Mouse (Mus musculus) heart, embryonic 12.5 days (tissue): ENCODE measurements around the gene Pramel7. TPM values are rescaled to one million over a fixed set of nuclear protein-coding genes. Genes with fewer than 3 reads are reported as not detected.
A peak's percentile ranks its signal among the peaks of the same experiment; 100 is the strongest.
"Not testable (repeated sequence)": the region's sequence is repeated elsewhere in the genome, so short reads cannot be mapped to it uniquely, and the experiment has no call there.

ENCODE experiments used
- ATAC-seq: fragments of 200-750 bp; cut with Nextera tagmentation; 2 replicates; pipeline ENCODE4 v1.8.0; 2017; ENCODE audit warnings: moderate TSS enrichment, moderate library complexity; ENCODE audit not compliant: insufficient number of reproducible peaks, low FRiP score
- H3K27ac ChIP-seq: fragments of 300-500 bp; sonication (generic); 2 replicates; pipeline ENCODE4 v1.5.1; 2016; ENCODE audit warnings: mild to moderate bottlenecking, moderate library complexity; ENCODE audit not compliant: poor library complexity, severe bottlenecking
- H3K27me3 ChIP-seq: fragments of 300-500 bp; sonication (generic); replicated peaks from 2 replicates; pipeline ENCODE4 v1.6.1; 2016; ENCODE audit warnings: mild to moderate bottlenecking, moderate library complexity
- H3K36me3 ChIP-seq: fragments of 300-500 bp; sonication (generic); 2 replicates; pipeline ENCODE4 v1.6.1; 2016; ENCODE audit warnings: mild to moderate bottlenecking, moderate library complexity
- H3K4me1 ChIP-seq: fragments of 300-500 bp; sonication (generic); replicated peaks from 2 replicates; pipeline ENCODE4 v1.6.1; 2016; ENCODE audit warnings: mild to moderate bottlenecking
- H3K4me2 ChIP-seq: fragments of 300-500 bp; sonication (generic); 2 replicates; pipeline ENCODE4 v1.6.1; 2016; ENCODE audit warnings: mild to moderate bottlenecking, moderate library complexity
- H3K4me3 ChIP-seq: fragments of 300-500 bp; sonication (generic); 2 replicates; pipeline ENCODE4 v1.5.1; 2016; ENCODE audit warnings: mild to moderate bottlenecking
- H3K9ac ChIP-seq: fragments of 300-500 bp; sonication (generic); 2 replicates; pipeline ENCODE4 v1.6.1; 2016; ENCODE audit warnings: mild to moderate bottlenecking, moderate library complexity
- H3K9me3 ChIP-seq: fragments of 300-500 bp; sonication (generic); replicated peaks from 2 replicates; pipeline ENCODE4 v1.6.1; 2016; ENCODE audit warnings: mild to moderate bottlenecking, moderate library complexity
- WGBS: fragments of 180-500 bp; shearing (Covaris S2); methylation state at CpG from one replicate; pipeline ENCODE4 v1.1.7; 2016; 5-methylcytosine and 5-hydroxymethylcytosine counted together
- polyA plus RNA-seq: library from polyadenylated mRNA; unstranded; fragments of >200 nt; fragmentation: Nextera tagmentation; extraction: Ambion mirVana; gene quantifications from 2 replicates; pipeline ENCODE4 v1.2.1, GENCODE M21; 2016

The Pramel7 gene
- polyA plus RNA-seq, result not detected in 2 replicates

DNA sequence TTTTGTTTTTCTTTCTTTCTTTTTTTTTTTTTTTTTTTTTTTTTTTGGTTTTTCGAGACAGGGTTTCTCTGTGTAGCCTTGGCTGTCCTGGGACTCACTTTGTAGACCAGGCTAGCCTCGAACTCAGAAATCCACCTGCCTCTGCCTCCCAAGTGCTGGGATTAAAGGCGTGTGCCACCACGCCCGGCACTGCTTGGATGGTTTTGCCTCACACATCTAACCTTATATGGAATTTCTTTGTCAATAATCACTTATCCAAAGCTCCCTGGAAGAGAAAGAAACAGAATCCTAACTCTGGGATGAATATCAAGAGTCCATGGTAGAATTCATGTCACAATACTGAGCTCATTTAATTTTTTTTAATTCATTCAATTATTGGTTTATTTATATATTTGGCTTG lies at the start of gene Pramel7:
Pramel7 (minus strand) TSS at position 101 of the 400 bp plus-strand sequence.
- not testable (repeated sequence) for H3K4me1 ChIP-seq, H3K36me3 ChIP-seq, H3K9me3 ChIP-seq, H3K9ac ChIP-seq, H3K27ac ChIP-seq, H3K4me2 ChIP-seq, ATAC-seq, H3K4me3 ChIP-seq, H3K27me3 ChIP-seq
- 81% methylated on average over 4 of the region's 5 CpGs for WGBS

DNA sequence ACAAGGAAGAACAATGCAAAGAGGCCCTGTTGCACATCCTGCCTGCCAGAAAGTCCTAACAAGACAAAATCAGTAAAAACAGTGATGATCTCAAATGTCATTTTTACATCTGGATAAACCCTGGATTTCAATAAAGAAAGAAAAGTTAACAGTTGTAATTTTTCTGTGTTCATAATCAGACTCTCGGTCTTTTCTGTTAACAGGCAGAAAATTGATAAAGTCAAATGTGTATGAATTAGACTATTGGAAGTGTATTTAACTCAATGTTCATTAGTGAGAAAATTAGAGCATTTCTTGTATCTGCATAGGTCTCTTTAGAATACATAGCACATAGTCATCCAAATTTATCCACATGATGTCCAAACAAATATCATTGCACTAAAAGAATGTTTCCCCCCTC lies 48.5 kb upstream of the Pramel7 start, which contains the start of gene Olfr1128:
Olfr1128 (minus strand) TSS at position 101 of the 400 bp plus-strand sequence.
- no peak for ATAC-seq
- no peaks in the 10 kb centered on the region for H3K9me3 ChIP-seq
- no peak within 1 kb of the TSS for H3K27ac ChIP-seq
- H3K4me3 ChIP-seq, result no peak within 1 kb of the TSS
- no peaks in the 10 kb centered on the region for H3K4me1 ChIP-seq
- H3K9ac ChIP-seq, result no peak within 1 kb of the TSS
- no peaks in the 10 kb centered on the region for H3K36me3 ChIP-seq
- H3K4me2 ChIP-seq, result no peak within 1 kb of the TSS
- WGBS, result 78% methylated on average over 1 of the region's 1 CpGs
- H3K27me3 ChIP-seq, result no peaks in the 10 kb centered on the region

DNA sequence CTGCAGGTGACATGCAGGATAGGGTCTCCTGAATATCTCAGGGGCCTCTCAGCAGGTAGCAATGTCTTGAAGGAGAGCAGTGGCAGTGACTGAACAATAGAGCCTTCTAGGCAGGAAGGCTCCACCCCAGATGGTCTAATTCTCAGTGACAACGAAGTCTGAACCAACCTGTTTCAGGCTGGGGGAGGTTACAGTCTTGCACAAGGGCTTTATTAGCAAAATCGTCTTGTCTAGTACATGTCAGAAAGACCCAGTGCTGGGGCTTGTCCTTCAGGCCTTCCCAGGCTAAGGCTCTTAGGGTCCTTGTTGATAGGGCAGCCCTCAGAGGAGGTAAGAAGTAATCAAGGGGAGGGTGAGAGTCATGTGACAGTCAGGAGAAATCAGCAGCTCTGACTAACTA lies 37.9 kb upstream of the Pramel7 start:
- no peaks in the 10 kb centered on the region for H3K36me3 ChIP-seq
- H3K4me3 ChIP-seq, result no peak overlapping the region
- ATAC-seq, result no peak
- H3K27me3 ChIP-seq, result no peaks in the 10 kb centered on the region
- no peak overlapping the region for H3K27ac ChIP-seq
- no peak overlapping the region for H3K4me2 ChIP-seq
- no peaks in the 10 kb centered on the region for H3K9me3 ChIP-seq
- no peaks in the 10 kb centered on the region for H3K4me1 ChIP-seq
- WGBS, result 58% methylated on average over 2 of the region's 2 CpGs
- no peak overlapping the region for H3K9ac ChIP-seq

- no peak within 1 kb of the TSS for H3K27ac ChIP-seq
- H3K36me3 ChIP-seq, result no peaks in the 10 kb centered on the region
- H3K9ac ChIP-seq, result no peak within 1 kb of the TSS
- no peaks in the 10 kb centered on the region for H3K9me3 ChIP-seq
- ATAC-seq, result no peak
- no peaks in the 10 kb centered on the region for H3K4me1 ChIP-seq
- no peaks in the 10 kb centered on the region for H3K27me3 ChIP-seq
- H3K4me2 ChIP-seq, result no peak within 1 kb of the TSS
- no peak within 1 kb of the TSS for H3K4me3 ChIP-seq
Measured at GRCm38 (mm10) chr2:87531496-87531895, 34.6 kb upstream of the Pramel7 start, which contains the start of gene Olfr153. TSS of gene Olfr153 (plus strand) at chr2:87531796.

DNA sequence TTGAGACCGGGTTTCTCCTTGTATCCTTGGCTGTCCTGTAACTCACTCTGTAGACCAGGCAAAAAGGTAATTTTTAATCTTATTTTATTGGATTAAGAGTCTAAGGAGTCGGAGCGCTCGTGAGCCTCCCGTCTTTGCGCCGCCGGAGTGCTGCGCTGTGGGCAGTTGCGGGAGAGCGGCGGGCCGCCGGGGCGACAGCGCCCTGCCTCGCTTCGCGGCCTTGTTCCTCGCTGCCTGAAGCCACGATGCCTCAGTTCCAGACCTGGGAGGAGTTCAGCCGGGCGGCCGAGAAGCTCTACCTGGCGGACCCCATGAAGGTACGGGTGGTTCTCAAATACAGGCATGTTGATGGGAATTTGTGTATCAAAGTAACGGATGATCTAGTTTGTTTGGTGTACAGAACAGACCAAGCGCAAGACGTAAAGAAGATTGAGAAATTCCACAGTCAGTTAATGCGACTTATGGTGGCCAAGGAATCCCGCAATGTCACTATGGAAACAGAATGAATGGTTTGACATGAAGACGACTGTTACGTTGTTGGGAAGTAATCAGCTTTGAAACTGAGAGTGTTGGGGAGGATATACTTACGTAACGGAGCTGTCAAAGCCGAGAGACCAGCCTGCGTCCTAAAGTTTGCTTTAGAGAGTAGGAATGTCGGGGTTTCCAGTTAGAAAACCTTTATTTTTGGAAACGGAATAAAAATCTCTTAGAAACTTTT lies 29.2 kb upstream of the Pramel7 start:
- not testable (repeated sequence) for H3K4me1 ChIP-seq, H3K36me3 ChIP-seq, H3K27ac ChIP-seq, H3K9ac ChIP-seq, H3K9me3 ChIP-seq, ATAC-seq, H3K27me3 ChIP-seq
- Histone ChIP-seq H3K4me3 (peak overlapping the region; percentile 26), H3K4me2 (peak overlapping the region; percentile 60)
- WGBS, result 28% methylated on average over 39 of the region's 39 CpGs

DNA sequence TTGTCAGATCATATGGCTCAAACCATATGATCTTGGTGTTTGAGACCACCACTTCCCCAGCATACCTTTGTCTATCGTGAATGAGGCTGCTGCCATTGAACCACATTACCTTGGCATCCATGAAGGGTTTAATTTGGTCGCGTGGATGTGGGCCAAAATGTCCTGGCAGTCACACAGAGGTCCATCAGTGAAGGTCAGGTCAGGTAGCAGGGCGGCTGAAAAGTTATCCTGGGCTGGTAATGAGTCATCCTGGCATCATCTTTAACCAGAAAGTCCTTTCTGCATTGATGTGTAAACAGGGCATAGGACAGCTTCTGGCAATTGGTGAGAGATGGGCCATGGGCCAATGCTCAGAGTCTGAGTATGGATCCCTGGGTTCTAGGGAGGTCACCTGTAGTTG lies 23.8 kb upstream of the Pramel7 start:
- Histone ChIP-seq H3K4me3 (no peak overlapping the region), H3K27me3 (no peaks in the 10 kb centered on the region), H3K27ac (no peak overlapping the region), H3K36me3 (no peaks in the 10 kb centered on the region), H3K4me2 (no peak overlapping the region), H3K9ac (no peak overlapping the region), H3K4me1 (no peaks in the 10 kb centered on the region), H3K9me3 (no peaks in the 10 kb centered on the region; the same call in 1 of the 2 replicates)
- no peak for ATAC-seq
- WGBS, result 80% methylated on average over 4 of the region's 4 CpGs

GRCm38 (mm10) chr2:87516581-87516980 lies 19.7 kb upstream of the Pramel7 start:
- Histone ChIP-seq H3K9ac (no peak overlapping the region), H3K36me3 (no peaks in the 10 kb centered on the region), H3K4me2 (no peak overlapping the region), H3K4me3 (no peak overlapping the region), H3K4me1 (no peaks in the 10 kb centered on the region), H3K27me3 (no peaks in the 10 kb centered on the region), H3K9me3 (no peaks in the 10 kb centered on the region; the same call in 1 of the 2 replicates), H3K27ac (no peak overlapping the region)
- 79% methylated on average over 3 of the region's 3 CpGs for WGBS
- ATAC-seq, result no peak

GRCm38 (mm10) chr2:87515457-87516060 lies 18.7 kb upstream of the Pramel7 start:
- 70% methylated on average over 8 of the region's 8 CpGs for WGBS
- no peaks in the 10 kb centered on the region for H3K27me3 ChIP-seq

DNA sequence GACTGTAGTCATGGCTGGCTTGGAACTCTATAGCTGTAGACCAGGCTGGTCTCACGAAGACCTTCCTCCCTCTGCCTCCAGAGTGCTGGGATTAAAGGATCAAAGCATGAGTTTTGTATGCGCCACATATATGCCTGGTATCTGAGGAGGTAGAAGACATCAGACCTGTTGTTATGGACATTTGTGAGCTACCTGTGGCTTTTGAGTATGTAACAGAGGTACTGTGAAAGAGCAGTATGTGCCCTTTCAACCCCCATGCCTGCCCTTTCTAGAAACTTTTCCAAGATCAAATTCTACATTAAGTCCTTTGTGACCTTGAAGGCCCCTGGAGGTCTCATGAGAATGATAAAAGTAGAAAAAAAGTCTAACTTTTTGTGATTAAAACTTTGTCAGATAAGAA lies 18.2 kb upstream of the Pramel7 start:
- Histone ChIP-seq H3K27me3 (no peaks in the 10 kb centered on the region), H3K9me3 (no peaks in the 10 kb centered on the region; the same call in 1 of the 2 replicates), H3K27ac (no peak overlapping the region), H3K4me2 (no peak overlapping the region), H3K9ac (no peak overlapping the region), H3K36me3 (no peaks in the 10 kb centered on the region), H3K4me3 (no peak overlapping the region), H3K4me1 (no peaks in the 10 kb centered on the region)
- ATAC-seq, result no peak
- 84% methylated on average over 2 of the region's 2 CpGs for WGBS

More at GRCm38 (mm10) chr2:87515457-87516060, 18.7 kb upstream of the Pramel7 start:
- Histone ChIP-seq H3K4me1 (no peaks in the 10 kb centered on the region), H3K27ac (no peak overlapping the region), H3K4me2 (no peak overlapping the region), H3K4me3 (no peak overlapping the region), H3K9me3 (no peaks in the 10 kb centered on the region; the same call in 1 of the 2 replicates), H3K36me3 (no peaks in the 10 kb centered on the region), H3K9ac (no peak overlapping the region)
- ATAC-seq, result no peak

DNA sequence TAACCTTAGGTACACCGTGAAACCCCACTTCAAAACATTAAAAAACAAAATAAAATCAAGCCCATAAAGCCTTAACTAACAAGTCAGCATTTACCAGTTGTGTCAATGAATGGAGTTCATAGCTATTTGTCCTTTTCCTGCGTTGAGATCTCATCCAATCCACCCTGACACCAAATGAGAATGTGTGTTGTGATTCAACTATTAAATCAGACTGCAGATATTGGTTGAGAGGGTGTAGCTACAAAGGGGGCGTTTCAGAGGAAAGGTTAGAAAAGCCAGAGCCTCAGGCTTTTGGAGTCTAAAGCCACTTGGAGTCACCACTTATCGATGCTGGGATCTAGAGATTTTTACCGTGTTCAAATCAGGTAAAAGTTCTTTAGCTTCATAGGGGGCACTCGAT lies 9.4 kb upstream of the Pramel7 start, which contains the start of gene Pramel6:
Pramel6 (plus strand) TSS at position 301 of the 400 bp plus-strand sequence.
- Histone ChIP-seq H3K4me1 (no peaks in the 10 kb centered on the region), H3K27me3 (no peaks in the 10 kb centered on the region), H3K4me2 (no peak within 1 kb of the TSS), H3K27ac (no peak within 1 kb of the TSS), H3K9ac (no peak within 1 kb of the TSS), H3K9me3 (no peaks in the 10 kb centered on the region), H3K36me3 (no peaks in the 10 kb centered on the region), H3K4me3 (no peak within 1 kb of the TSS)
- no peak for ATAC-seq
- WGBS, result 81% methylated on average over 6 of the region's 6 CpGs

- Histone ChIP-seq H3K27me3 (no peaks in the 10 kb centered on the region), H3K4me2 (no peak overlapping the region), H3K36me3 (no peaks in the 10 kb centered on the region), H3K9ac (no peak overlapping the region), H3K27ac (no peak overlapping the region), H3K4me1 (no peaks in the 10 kb centered on the region), H3K9me3 (no peaks in the 10 kb centered on the region), H3K4me3 (no peak overlapping the region)
- no peak for ATAC-seq
- WGBS, result 70% methylated on average over 2 of the region's 2 CpGs
Measured at GRCm38 (mm10) chr2:87482276-87482675, 14.6 kb downstream of the Pramel7 start.
